Mouse (Mus musculus) retina, postnatal 7 days (tissue): ENCODE data around the gene Lhfpl3.

Source experiments
- DNase-seq: peaks from one replicate; pipeline ENCODE4 v3.0.0-alpha.2; 2012; ENCODE audit warnings: low read depth, low spot score

Lhfpl3 gene

GRCm38 (mm10) chr5:22926171-22926570 lies 180.3 kb downstream of the Lhfpl3 start:
- no peak for DNase-seq

GRCm38 (mm10) chr5:22928746-22929145 lies 182.9 kb downstream of the Lhfpl3 start:
- no peak for DNase-seq

- no peak for DNase-seq
These were observed 197.4 kb downstream of the Lhfpl3 start for GRCm38 (mm10) chr5:22943306-22943705.

DNA sequence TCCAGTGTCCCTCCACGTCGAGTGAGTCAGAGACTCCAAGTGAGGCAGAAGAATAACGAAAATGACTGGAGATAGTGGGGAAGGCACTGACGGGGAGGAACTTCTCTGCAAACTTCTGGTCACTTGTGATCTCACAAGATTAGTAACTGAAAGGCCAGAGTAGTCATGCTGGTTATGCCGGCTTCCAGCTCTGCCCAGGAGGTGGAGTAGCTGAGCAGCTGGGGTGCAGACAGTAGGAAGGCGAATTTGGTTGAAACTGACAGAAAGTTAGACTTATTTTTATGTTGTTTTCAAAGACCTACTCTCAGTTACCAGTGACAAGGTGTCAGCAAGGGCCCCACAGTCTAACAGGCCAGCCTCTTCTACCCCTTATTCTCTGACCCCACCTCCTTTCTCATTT lies 217.4 kb downstream of the Lhfpl3 start:
- no peak for DNase-seq

- no peak for DNase-seq
These were observed 240.9 kb downstream of the Lhfpl3 start for GRCm38 (mm10) chr5:22986771-22987170.

DNA sequence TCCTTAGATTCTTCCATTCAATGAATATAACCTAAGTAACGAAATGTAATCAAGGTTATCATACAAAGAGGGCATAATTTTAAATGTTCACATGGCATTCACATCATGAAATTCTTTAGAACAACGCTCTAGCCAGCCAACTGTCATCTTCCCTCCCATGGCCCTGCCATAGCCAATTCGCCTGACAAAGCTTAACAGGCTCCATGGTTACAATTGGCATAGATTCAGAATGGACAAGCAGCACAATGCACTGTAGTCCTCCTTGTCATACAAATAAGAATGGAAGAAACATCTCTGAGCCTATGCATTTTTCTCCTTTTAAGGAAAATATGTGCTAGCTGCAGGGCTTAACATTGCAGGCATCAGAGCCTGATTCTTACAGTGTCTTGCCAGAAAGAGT lies 254.0 kb downstream of the Lhfpl3 start:
- no peak for DNase-seq

- DNase-seq: no peak
These were observed 257.4 kb downstream of the Lhfpl3 start for GRCm38 (mm10) chr5:23003123-23003797.

- no peak for DNase-seq
These were observed 260.3 kb downstream of the Lhfpl3 start for GRCm38 (mm10) chr5:23006207-23006606.

GRCm38 (mm10) chr5:23010460-23010859 lies 264.6 kb downstream of the Lhfpl3 start:
- no peak for DNase-seq

GRCm38 (mm10) chr5:23013997-23014396 lies 268.1 kb downstream of the Lhfpl3 start:
- DNase-seq: no peak

DNA sequence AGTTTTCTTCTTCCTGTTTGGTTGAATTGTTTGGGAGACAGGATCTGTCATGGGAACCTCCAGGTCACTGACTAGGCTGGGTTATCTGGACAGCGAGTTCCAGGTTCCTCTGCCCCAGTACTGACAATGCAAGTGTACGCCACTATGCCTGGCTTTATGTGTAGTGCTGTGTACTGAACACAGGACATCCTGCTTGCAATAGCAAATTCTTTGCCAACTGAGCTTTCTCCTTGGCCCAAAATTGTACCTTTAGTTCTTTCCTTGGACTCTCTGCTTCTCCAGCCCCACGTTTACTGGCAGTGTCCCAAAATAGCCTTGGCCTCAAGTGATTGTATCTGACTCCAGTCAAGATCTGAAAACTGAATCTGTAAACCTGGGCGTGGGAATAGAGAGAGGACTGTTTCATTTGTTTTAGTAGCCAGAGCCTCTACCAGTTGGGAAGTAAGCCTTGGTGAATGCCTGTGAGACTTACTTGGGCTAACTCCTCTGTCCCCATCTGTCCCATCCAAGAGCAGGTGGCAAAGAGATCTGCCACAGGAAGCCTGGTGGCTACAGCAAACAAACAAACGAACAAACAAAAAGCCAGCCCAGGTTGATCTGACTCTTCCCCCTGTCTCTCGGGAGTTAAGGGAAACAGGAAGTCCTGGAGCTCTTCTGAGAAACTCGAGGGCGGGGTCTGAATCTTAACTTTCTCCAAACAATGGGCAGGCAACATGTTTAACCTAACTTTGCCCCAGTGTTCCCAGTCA lies 269.9 kb downstream of the Lhfpl3 start:
- no peak for DNase-seq

DNA sequence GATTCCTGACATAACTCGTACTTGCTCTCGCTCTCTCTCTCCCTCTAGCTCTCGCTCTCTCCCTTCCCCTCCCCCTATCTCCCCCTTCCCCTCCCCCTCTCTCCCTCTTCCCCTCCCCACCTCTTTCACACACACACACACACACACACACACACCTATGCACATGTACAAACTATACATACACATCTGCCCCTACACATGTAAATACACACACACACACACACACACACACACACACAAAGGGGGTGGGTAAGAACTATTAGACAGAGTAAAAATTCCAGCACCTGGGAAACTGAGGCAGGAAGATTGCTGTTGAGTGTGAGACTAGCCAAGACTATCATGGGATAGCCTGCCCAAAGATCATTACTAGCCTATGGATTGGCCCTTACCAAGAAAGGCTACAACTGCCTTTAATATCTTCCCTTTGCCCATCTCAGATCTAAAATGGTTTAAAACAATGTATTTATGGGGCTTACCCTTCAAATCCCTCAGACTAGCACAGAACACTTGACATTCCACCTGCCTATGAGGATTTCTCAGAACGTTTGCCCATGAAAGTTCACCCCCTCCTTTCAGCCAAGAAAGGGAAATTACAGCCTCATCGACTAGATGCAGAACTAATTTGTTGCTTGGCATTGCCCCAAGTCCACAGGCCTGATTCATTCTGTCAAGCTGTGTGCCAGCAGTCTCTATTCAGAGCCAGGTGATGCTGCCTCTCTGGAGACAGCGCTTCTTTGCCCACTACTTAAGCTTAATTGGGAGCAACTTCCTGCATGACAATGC lies 289.3 kb downstream of the Lhfpl3 start:
- peak; percentile 4 for DNase-seq

- no peak for DNase-seq
These were observed 289.8 kb downstream of the Lhfpl3 start for GRCm38 (mm10) chr5:23035727-23036029.

- DNase-seq: no peak
These were observed 294.6 kb downstream of the Lhfpl3 start for GRCm38 (mm10) chr5:23040429-23040828.

- no peak for DNase-seq
These were observed 297.0 kb downstream of the Lhfpl3 start for GRCm38 (mm10) chr5:23042862-23043261.

- no peak for DNase-seq
These were observed 303.3 kb downstream of the Lhfpl3 start for GRCm38 (mm10) chr5:23049083-23049663.

DNA sequence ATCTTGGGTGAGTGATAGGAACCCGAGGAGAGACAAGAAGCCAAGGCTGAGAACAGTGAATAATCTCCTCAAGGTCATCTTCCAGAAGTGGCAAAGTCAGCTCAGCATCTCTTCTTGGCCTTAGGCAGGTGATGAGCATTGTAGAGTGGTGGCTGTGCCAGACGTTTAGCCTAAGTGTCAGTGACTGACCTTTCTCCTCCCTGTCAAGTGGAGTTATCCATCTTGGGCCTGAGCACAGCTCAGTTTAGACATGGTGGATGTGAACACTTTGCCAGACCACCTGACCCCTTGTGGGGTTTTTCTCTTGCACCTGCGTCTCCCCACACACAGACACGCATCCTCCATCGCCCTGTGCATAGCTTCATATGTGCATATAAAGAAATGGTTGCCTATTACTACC lies 305.6 kb downstream of the Lhfpl3 start:
- DNase-seq: no peak

- DNase-seq: no peak
These were observed 349.0 kb downstream of the Lhfpl3 start for GRCm38 (mm10) chr5:23094894-23095293.

GRCm38 (mm10) chr5:23106536-23106935 lies 360.7 kb downstream of the Lhfpl3 start:
- DNase-seq: no peak

GRCm38 (mm10) chr5:23111307-23111706 lies 365.4 kb downstream of the Lhfpl3 start:
- no peak for DNase-seq

GRCm38 (mm10) chr5:23114249-23114648 lies 368.4 kb downstream of the Lhfpl3 start:
- DNase-seq: no peak

GRCm38 (mm10) chr5:23126851-23127250 lies 381.0 kb downstream of the Lhfpl3 start:
- no peak for DNase-seq
